Mouse (Mus musculus): Measurements from ENCODE around the gene Kdm2b.

GRCm38 (mm10) chr5:122832996-122833395 is 156.6 kb downstream of the Kdm2b start:
- TF ChIP-seq USF1 (IDR thresholded peaks at IDR 0.05; ENCODE audit: low read depth), result no peak
- no peak for TF ChIP-seq REST (IDR thresholded peaks at IDR 0.05; ENCODE audit: insufficient read depth, insufficient read length)
- no peak for TF ChIP-seq POLR2A (IDR thresholded peaks at IDR 0.05; ENCODE audit: insufficient read length, low read depth)
- no peak for TF ChIP-seq MAX (IDR thresholded peaks at IDR 0.05; ENCODE audit: low read depth)
- TF ChIP-seq POLR2AphosphoS2 (IDR thresholded peaks at IDR 0.05; ENCODE audit: insufficient read length, low read depth), result no peak
